Mouse (Mus musculus) E14TG2a.4 (cell line): ENCODE data around the gene Fndc5.
A peak's percentile ranks its signal among the peaks of the same experiment; 100 is the strongest.

ENCODE experiments used
- H3K27me3 ChIP-seq: 2 replicates; pipeline ENCODE4 v1.6.1; 2014; ENCODE audit warnings: low read length, control low read depth; ENCODE audit not compliant: insufficient read depth
- H3K36me3 ChIP-seq: 2 replicates; pipeline ENCODE4 v1.6.1; 2014; ENCODE audit warnings: low read length, control low read depth; ENCODE audit not compliant: insufficient read depth
- H3K4me1 ChIP-seq: replicated peaks from 2 replicates; pipeline ENCODE4 v1.6.1; 2014; ENCODE audit warnings: low read depth, low read length, control low read depth
- H3K4me3 ChIP-seq: replicated peaks from 2 replicates; pipeline ENCODE4 v1.5.1; 2014; ENCODE audit warnings: mild to moderate bottlenecking, low read length
- H3K9me3 ChIP-seq: 2 replicates; pipeline ENCODE4 v1.6.1; 2014; ENCODE audit warnings: low read length, control low read depth
- CTCF ChIP-seq: conservative IDR thresholded peaks from 2 replicates; pipeline ENCODE4 v1.5.1; 2014; ENCODE audit warnings: low read length
- NANOG ChIP-seq: IDR thresholded peaks from 2 replicates; pipeline ENCODE4 v1.6.1; 2014; ENCODE audit warnings: borderline replicate concordance, low read length, mixed read lengths
- POU5F1 ChIP-seq: IDR thresholded peaks from 2 replicates; pipeline ENCODE4 v1.6.1; 2014; ENCODE audit warnings: low read length, borderline replicate concordance

Gene Fndc5

GRCm38 (mm10) chr4:129146392-129146791 is 9.6 kb downstream of the Fndc5 start:
- TF ChIP-seq NANOG (no peak), CTCF (no peak), POU5F1 (no peak)
- peaks cover 2% of the 10 kb centered on the region; the same call in 1 of the 2 replicates for H3K27me3 ChIP-seq
- peaks cover 45% of the 10 kb centered on the region for H3K4me1 ChIP-seq
- H3K36me3 ChIP-seq = peaks cover 31% of the 10 kb centered on the region
- H3K4me3 ChIP-seq = no peak overlapping the region
- no peaks in the 10 kb centered on the region for H3K9me3 ChIP-seq

- H3K4me3 ChIP-seq = no peak overlapping the region
- peaks cover 43% of the 10 kb centered on the region for H3K36me3 ChIP-seq
- 0 out of 2 replicates have a peak, but pooled peaks cover 2% of the 10 kb centered on the region for H3K27me3 ChIP-seq
- H3K9me3 ChIP-seq = no peaks in the 10 kb centered on the region
- no peak for TF ChIP-seq POU5F1
- no peak for TF ChIP-seq CTCF
- TF ChIP-seq NANOG = no peak
- H3K4me1 ChIP-seq = peaks cover 34% of the 10 kb centered on the region
Observed at GRCm38 (mm10) chr4:129147552-129148103, 10.8 kb downstream of the Fndc5 start.

DNA sequence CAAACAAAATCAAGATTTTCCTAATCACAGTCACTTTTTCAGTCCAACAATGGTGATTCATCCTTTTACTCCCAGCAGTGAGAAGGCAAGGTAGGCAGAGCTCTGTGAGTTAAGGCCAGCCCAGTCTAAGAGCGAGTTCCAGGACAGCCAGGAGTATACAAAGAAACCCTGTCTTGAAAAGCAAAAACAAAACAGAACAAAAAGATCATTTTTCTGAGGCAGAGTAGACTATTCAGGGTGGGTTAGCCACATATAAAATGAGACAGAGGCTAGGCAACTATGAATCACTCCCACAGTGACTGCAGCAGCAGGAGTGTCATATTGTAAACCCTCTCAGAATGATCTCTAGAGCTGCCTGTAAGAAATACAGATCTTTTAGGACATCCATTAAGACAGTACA is 12.5 kb downstream of the Fndc5 start:
- Histone ChIP-seq H3K4me1 (peaks cover 25% of the 10 kb centered on the region), H3K9me3 (no peaks in the 10 kb centered on the region), H3K4me3 (no peak overlapping the region), H3K27me3 (no peaks in the 10 kb centered on the region), H3K36me3 (peaks cover 57% of the 10 kb centered on the region)
- TF ChIP-seq CTCF (no peak), NANOG (no peak), POU5F1 (no peak)

DNA sequence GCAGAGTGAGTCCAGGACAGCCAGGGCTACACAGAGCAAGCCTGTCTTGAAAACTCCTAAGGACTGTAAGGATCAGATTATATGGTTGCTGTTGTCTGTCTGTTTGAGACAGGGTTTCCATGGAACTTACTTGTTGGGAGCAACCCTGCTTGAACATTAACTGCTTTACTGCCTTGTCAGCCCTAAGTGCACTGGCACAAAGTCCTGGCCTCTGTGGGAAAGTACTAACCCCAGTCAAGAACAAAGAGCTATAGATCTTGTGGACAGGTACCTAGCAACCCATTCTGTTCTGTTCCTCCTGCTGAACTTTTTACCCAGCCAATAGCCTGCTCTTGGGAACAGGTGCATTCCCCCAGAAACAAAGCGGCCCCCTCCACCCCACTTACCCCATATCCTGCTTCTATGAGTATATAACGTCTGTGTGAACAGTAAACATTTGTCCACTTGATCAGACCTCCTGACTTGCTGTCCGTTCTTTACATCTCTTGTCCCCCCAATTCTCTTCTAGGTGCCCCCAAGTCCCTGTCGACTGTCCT is 14.5 kb downstream of the Fndc5 start:
- Histone ChIP-seq H3K27me3 (no peaks in the 10 kb centered on the region), H3K4me3 (no peak overlapping the region), H3K9me3 (no peaks in the 10 kb centered on the region), H3K4me1 (peaks cover 13% of the 10 kb centered on the region), H3K36me3 (peaks cover 75% of the 10 kb centered on the region)
- no peak for TF ChIP-seq POU5F1
- no peak for TF ChIP-seq CTCF
- TF ChIP-seq NANOG = no peak

- peaks cover 19% of the 10 kb centered on the region for H3K4me1 ChIP-seq
- no peak for TF ChIP-seq NANOG
- TF ChIP-seq POU5F1 = no peak
- no peaks in the 10 kb centered on the region for H3K27me3 ChIP-seq
- H3K36me3 ChIP-seq = peaks cover 57% of the 10 kb centered on the region
- H3K9me3 ChIP-seq = no peaks in the 10 kb centered on the region
- H3K4me3 ChIP-seq = no peak overlapping the region
Observed at GRCm38 (mm10) chr4:129157541-129157940, 20.7 kb downstream of the Fndc5 start.

DNA sequence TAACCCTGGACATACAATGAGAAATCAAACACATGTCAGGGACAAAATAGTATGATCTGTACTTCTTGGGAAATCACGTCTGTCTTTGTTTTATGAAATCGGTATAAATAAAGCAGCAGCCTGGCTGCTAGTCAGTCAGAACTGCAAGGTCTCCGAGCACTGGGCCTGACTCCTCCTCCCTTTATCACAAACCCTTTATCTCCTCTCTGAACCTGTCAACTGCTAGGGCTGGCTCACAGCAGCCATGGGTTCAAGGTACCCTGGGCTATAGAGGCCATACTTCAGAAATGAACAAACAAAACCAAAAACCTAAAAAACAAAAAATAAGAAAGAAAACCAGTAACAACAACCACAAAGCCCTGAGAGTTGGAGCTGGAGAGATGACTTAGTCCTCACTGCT is 21.8 kb downstream of the Fndc5 start:
- Histone ChIP-seq H3K27me3 (no peaks in the 10 kb centered on the region), H3K36me3 (peaks cover 47% of the 10 kb centered on the region), H3K4me3 (no peak overlapping the region), H3K9me3 (no peaks in the 10 kb centered on the region), H3K4me1 (peaks cover 29% of the 10 kb centered on the region)
- TF ChIP-seq NANOG (no peak), CTCF (no peak), POU5F1 (no peak)

DNA sequence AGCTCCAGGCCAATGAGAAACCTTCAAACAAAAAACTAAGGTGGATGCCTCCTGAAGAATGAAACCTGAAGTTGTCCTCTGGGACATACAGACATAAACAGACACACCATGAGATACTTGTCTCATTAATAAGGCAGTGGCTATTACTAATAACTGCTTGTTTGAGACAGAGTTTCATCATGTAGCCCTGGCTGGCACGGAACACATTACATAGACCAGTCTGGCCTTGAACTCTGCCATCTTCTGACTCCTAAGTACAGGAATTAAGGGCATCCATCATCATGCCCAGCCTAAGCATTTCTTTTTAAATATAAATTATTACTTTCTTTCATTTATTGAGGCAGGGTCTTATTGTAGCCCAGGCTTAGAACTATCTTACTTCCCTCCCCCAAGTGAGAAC is 24.3 kb downstream of the Fndc5 start:
- no peak for TF ChIP-seq POU5F1
- no peak for TF ChIP-seq NANOG

DNA sequence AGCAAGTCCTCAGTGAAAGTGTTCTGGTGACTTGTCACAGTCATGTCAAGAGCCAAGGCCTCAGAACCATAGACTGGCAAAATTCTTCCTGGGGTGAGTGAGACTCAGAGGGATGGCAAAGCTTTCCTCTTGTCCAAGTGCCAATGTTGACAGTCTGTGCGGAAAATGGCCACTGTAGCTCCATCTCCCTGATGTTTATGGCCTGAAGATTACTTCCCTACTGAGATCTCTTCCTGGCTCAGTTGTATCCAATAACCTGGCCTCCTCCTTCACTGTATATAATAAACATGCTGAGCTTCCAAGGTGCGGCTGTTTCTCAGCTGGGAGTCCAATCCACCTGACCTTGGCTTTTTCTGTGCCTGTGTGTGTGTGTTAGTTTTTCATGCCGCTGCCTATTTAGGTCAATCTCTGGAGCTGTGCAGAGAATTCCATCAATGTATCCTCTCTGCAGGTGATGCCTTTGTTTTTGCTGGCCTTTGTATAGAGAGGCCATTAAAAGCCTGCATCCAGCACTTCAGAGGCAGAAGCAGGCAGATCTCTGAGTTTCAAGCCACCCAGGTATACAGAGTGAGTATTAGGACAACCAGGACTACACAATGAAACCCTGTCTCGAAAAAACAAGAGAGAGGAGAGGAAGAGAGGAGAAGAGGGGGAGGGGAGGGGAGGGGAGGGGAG is 24.9 kb downstream of the Fndc5 start:
- Histone ChIP-seq H3K4me1 (peaks cover 30% of the 10 kb centered on the region), H3K36me3 (peaks cover 33% of the 10 kb centered on the region), H3K27me3 (no peaks in the 10 kb centered on the region), H3K4me3 (no peak overlapping the region), H3K9me3 (no peaks in the 10 kb centered on the region)
- TF ChIP-seq NANOG (peak; percentile 96), CTCF (no peak), POU5F1 (no peak)

More for the DNA sequence above, 24.3 kb downstream of the Fndc5 start:
- Histone ChIP-seq H3K27me3 (no peaks in the 10 kb centered on the region), H3K4me1 (peaks cover 30% of the 10 kb centered on the region), H3K9me3 (no peaks in the 10 kb centered on the region), H3K4me3 (no peak overlapping the region), H3K36me3 (peaks cover 36% of the 10 kb centered on the region)
